Mouse (Mus musculus): ENCODE measurements around the gene Gab2. TPM values are rescaled to one million over a fixed set of nuclear protein-coding genes. Genes with fewer than 3 reads are reported as not detected.
A peak's percentile ranks its signal among the peaks of the same experiment; 100 is the strongest.

Gab2 gene
- total and polyA plus RNA-seq, 3 experiments: 0.12 to 0.50 (median 0.30) TPM

GRCm38 (mm10) chr7:97336678-97337077, 255.3 kb downstream of the Gab2 start:
- H3K9ac ChIP-seq (ENCODE audit: insufficient read depth, low read depth): no peak overlapping the region
- peaks cover 6 to 31% of the 10 kb centered on the region in 2 experiments for H3K4me1 ChIP-seq (ENCODE audit: control insufficient read depth in 1 of 2, insufficient read depth in 2 of 2)
- no peaks in the 10 kb centered on the region for H3K36me3 ChIP-seq (replicated peaks in 1 of 2; ENCODE audit: control insufficient read depth in 1 of 2, insufficient read depth in 1 of 2, low read length in 1 of 2)
- dilution Hi-C loops (cut with MboI; ENCODE audit: extremely low pct_ligation_motif_present, extremely low pct_unique_long_range_greater_than_20kb, low sequenced_read_pairs): no loop called here
- H3K4me2 ChIP-seq (ENCODE audit: insufficient read depth, low read depth, poor library complexity, severe bottlenecking): no peak overlapping the region
- no peak for DNase-seq (ENCODE audit: extremely low read depth)
- in situ Hi-C loops (cut with MboI; ENCODE audit: low pct_ligation_motif_present, low pct_unique_long_range_greater_than_20kb, low sequenced_read_pairs): no loop called here
- H3K9me3 ChIP-seq (replicated peaks; ENCODE audit: low read length): no peaks in the 10 kb centered on the region
- H3K4me3 ChIP-seq (replicated peaks in 1 of 3; ENCODE audit: low read depth in 2 of 3, low read length in 2 of 3, poor library complexity in 1 of 3): no peak overlapping the region
- H3K79me2 ChIP-seq (replicated peaks; ENCODE audit: control insufficient read depth, extremely low read depth, insufficient read depth, poor library complexity, severe bottlenecking): no peaks in the 10 kb centered on the region
- no peaks in the 10 kb centered on the region for H3K27me3 ChIP-seq (replicated peaks)
- H3K27ac ChIP-seq (ENCODE audit: insufficient read depth, low read depth): no peak overlapping the region
- TF ChIP-seq ELF1 (IDR thresholded peaks at IDR 0.05; ENCODE audit: low read depth, low read length) (no peak), USF1 (IDR thresholded peaks at IDR 0.05; ENCODE audit: low read depth, low read length) (0 out of 2 replicates have a peak, but pooled peaks have one; percentile 3), RCOR1 (conservative IDR thresholded peaks at IDR 0.05; ENCODE audit: low read depth, low read length) (no peak), NELFE (IDR thresholded peaks at IDR 0.05; ENCODE audit: low read depth, low read length) (no peak)

GRCm38 (mm10) chr7:97338593-97338992, 257.2 kb downstream of the Gab2 start:
- TF ChIP-seq UBTF (IDR thresholded peaks at IDR 0.05; ENCODE audit: low read depth, low read length) (no peak), CHD2 (IDR thresholded peaks at IDR 0.05; ENCODE audit: low read length) (no peak), MEF2A (IDR thresholded peaks at IDR 0.05; ENCODE audit: borderline replicate concordance, low read depth, low read length) (no peak), IRF4 (IDR thresholded peaks at IDR 0.05; ENCODE audit: low read depth, low read length) (no peak), EP300 (IDR thresholded peaks at IDR 0.05; ENCODE audit: low read length) (no peak), E2F4 (IDR thresholded peaks at IDR 0.05; ENCODE audit: insufficient replicate concordance, low read depth, low read length) (no peak), MAFK (IDR thresholded peaks at IDR 0.05; ENCODE audit: insufficient replicate concordance, low read length) (no peak), NELFE (IDR thresholded peaks at IDR 0.05; ENCODE audit: low read depth, low read length) (no peak), ZKSCAN1 (IDR thresholded peaks at IDR 0.05; ENCODE audit: borderline replicate concordance, low read depth, low read length) (no peak), POLR2A (IDR thresholded peaks at IDR 0.05; ENCODE audit: low read depth, low read length) (no peak), TCF12 (IDR thresholded peaks at IDR 0.05; ENCODE audit: low read depth, low read length) (no peak), PAX5 (IDR thresholded peaks at IDR 0.05; ENCODE audit: low read length) (no peak), MAX (IDR thresholded peaks at IDR 0.05; ENCODE audit: low read length) (no peak), RCOR1 (conservative IDR thresholded peaks at IDR 0.05; ENCODE audit: low read depth, low read length) (no peak), MXI1 (IDR thresholded peaks at IDR 0.05; ENCODE audit: low read depth, low read length) (no peak), MAZ (IDR thresholded peaks at IDR 0.05; ENCODE audit: low read depth, low read length) (no peak), CTCF (conservative IDR thresholded peaks at IDR 0.05 in 1 of 2, IDR thresholded peaks at IDR 0.05 in 1 of 2; ENCODE audit: low read depth in 2 of 2, low read length in 2 of 2) (no peak), ELF1 (IDR thresholded peaks at IDR 0.05; ENCODE audit: low read depth, low read length) (no peak), SIN3A (IDR thresholded peaks at IDR 0.05; ENCODE audit: low read length) (no peak)
- no peak overlapping the region for H3K27ac ChIP-seq (ENCODE audit: insufficient read depth, low read depth)
- H3K36me3 ChIP-seq (replicated peaks in 1 of 2; ENCODE audit: control insufficient read depth in 1 of 2, insufficient read depth in 1 of 2, low read length in 1 of 2): no peaks in the 10 kb centered on the region
- dilution Hi-C loops (cut with MboI; ENCODE audit: extremely low pct_ligation_motif_present, extremely low pct_unique_long_range_greater_than_20kb, low sequenced_read_pairs): no loop called here
- H3K4me3 ChIP-seq (replicated peaks in 1 of 3; ENCODE audit: low read depth in 2 of 3, low read length in 2 of 3, poor library complexity in 1 of 3): no peak overlapping the region
- no peak overlapping the region for H3K9ac ChIP-seq (ENCODE audit: insufficient read depth, low read depth)
- peaks cover 0 to 22% of the 10 kb centered on the region in 2 experiments; a peak in 2 of 4 replicates for H3K4me1 ChIP-seq (ENCODE audit: control insufficient read depth in 1 of 2, insufficient read depth in 2 of 2)
- H3K4me2 ChIP-seq (ENCODE audit: insufficient read depth, low read depth, poor library complexity, severe bottlenecking): no peak overlapping the region
- no peaks in the 10 kb centered on the region for H3K9me3 ChIP-seq (replicated peaks; ENCODE audit: low read length)
- H3K79me2 ChIP-seq (replicated peaks; ENCODE audit: control insufficient read depth, extremely low read depth, insufficient read depth, poor library complexity, severe bottlenecking): no peaks in the 10 kb centered on the region
- no peak for DNase-seq (ENCODE audit: extremely low read depth)
- H3K27me3 ChIP-seq (replicated peaks): no peaks in the 10 kb centered on the region
- in situ Hi-C loops (cut with MboI; ENCODE audit: low pct_ligation_motif_present, low pct_unique_long_range_greater_than_20kb, low sequenced_read_pairs): no loop called here
